Mouse (Mus musculus): Measurements from ENCODE around the gene Gm8232.
"Not testable (repeated sequence)": the region's sequence is repeated elsewhere in the genome, so short reads cannot be mapped to it uniquely, and the experiment has no call there.

- TF ChIP-seq CTCF (conservative IDR thresholded peaks at IDR 0.05; ENCODE audit: low read length); NANOG (IDR thresholded peaks at IDR 0.05; ENCODE audit: borderline replicate concordance, low read length); POU5F1 (IDR thresholded peaks at IDR 0.05; ENCODE audit: borderline replicate concordance, low read length): not testable (repeated sequence)
These were observed at the start of gene Gm8232 for GRCm38 (mm10) chr14:44433335-44433734.
